Mouse (Mus musculus) thymus, adult 18-20 months (tissue): ENCODE results near the gene Pax6.

ENCODE experiments used
- DNase-seq, 2 experiments: peaks; one replicate each; pipeline ENCODE4 v3.0.0; 2022; ENCODE audit warnings: mixed read lengths in 2 of 2

The Pax6 gene

DNA sequence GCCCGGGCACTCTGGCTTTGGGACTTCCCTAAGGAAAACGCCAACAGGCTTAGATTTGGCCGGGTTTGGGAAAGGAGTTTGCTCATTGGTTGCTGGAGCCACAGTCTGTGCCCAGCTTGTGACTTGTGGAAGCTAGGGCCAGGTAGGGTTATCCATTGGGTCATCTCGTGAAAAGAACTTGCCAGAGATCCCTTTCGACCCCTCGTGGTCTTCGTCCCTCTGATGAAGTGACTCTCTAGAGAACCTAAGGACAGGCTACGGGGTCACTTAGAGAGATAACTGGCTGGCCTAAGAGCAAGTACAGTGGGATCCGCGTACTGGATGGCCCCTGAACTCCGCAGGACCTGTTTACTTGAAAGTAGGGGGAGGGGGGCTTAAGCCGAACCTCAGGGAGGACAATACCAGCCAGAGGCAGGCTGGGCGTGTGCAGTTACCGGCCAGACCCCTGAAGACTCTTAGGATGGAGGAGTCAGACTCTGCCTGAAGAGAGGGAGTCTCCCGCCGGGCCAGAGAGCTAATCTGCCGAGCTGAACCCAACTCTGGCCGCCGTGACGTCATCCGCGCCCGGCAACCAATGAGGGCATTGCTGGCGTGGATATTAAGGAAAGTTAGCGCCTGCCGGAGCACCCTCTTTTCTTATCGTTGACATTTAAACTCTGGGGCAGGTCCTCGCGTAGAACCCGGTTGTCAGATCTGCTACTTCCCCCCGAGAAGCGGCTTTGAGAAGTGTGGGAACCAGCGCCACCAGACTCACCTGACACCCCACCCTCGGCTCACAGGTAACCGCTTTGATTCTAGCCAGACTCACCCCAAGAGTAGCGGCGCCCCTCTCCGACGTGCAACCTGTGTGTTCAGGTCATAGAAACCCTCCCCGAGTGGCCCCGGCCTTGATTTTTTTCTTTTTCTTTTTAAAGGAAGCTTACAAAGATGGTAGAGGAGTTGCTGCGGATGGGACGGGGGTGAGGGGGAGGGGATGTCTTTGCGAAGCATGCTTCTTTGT is at the start of gene Pax6:
Gene Pax6, plus strand, starts transcription at position 630 of the 1,000 bp plus-strand sequence.
- DNase-seq = no peak

GRCm38 (mm10) chr2:105648933-105649332 is 19.8 kb upstream of the Pax6 start:
- no peak for DNase-seq

DNA sequence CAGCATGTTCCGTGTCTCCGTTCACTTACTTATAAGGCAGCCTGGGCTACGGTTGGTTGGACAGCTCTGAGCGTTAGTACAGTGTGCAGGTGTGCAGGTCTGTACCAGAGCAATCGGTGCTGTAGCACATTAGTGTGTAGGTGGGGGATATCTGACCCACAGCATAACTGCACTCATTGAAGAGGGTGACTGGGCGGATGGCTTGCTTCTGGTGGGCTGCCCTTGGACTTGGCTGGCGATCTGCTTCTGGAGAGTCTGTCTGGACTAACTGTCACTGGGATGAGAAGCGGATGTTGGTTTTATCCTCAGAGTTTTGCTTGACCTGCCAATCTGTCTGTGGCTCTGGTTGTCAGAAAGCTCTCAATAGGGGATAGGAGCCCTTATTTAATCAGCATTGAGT is 12.2 kb upstream of the Pax6 start:
- no peak for DNase-seq

DNA sequence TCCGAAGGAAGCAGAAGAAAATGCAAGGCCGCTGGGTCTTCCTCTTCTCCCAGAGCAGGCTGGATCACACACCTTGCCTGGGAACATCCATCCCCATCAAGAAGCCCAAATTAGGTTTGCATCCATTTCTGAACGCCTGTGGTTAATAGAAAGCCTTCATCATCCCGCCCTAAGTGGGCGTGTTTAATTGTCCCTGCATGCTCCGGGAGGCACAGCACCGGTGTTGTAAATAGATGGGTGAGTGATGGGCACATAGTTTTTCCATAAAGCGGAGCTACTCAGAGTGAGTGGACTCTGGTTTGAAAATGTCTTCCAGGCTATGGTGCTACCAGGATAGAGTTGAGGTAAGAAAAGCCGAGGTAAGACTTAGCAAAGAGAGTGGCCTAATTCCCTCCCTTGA is 9.3 kb upstream of the Pax6 start:
- DNase-seq = no peak

DNA sequence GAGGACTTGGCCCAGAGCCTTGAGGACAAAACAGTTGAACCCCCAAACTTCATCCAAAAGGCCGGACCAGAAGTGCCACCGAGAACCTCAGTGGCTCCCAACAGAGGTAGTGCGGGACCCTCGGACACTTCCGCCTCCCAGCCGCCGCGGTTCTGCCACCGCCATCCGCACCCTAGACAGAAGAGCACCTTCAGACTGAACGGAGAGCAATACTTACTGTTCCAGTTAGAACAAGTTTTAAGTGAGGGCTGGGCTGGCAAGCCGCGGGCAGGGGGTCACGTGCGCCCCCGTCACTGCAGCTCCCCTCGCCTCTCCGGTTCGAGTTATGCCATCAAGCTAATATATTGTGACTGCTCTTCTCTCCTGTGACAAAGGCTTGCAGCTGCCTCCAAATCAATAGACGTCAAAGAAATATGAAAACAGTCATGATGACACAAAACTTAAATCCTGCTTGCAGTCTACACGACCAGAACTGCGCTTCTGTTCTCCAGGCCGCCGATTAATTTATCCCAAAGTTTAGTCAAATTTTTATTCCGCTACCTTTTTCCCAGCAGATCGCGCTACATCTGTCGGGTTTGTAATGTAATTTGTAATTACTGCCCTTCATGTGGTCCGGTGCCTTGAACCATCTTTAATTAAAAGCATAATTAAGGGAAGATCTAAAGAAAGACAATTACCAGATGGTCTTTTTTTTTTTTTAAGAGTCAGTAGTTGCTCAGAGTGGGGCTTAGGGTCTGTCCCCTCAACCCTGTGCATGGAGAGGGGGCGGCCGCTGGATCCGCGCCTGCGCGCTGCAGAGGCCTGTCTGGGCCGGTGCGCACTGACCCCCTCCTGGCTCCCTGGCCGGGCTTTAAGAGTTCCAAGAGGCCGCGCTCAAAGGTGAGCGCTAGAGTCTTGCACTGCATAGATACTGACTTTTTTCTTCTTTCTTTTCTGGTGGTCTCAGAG is 8.5 kb upstream of the Pax6 start:
- no peak for DNase-seq

- DNase-seq = no peak
Observed at GRCm38 (mm10) chr2:105660874-105661622, 7.7 kb upstream of the Pax6 start.

DNA sequence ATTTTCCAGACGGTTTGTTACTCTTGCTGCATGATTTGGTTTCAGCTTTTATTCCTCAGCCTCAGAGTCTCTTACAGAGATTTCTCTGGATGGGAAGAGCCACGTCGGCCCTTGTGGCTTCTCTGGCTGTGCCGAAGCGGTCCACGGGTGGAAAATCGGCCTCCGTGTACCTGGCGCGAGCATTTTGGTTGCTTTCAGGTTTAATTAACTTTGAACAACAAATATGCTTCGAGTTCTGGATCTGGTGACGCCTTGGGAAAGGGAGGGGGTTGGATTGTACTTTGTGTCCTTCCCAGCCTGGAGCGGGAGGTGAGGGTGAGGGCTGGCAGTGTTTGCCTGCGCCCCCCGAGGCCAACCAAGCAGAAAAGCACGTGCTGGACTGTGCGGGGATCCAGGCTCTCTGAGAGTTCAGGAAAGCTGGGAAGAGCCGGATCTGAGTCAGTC is 7.1 kb upstream of the Pax6 start:
- DNase-seq = no peak

- no peak for DNase-seq
Observed at GRCm38 (mm10) chr2:105662121-105662520, 6.6 kb upstream of the Pax6 start.

DNA sequence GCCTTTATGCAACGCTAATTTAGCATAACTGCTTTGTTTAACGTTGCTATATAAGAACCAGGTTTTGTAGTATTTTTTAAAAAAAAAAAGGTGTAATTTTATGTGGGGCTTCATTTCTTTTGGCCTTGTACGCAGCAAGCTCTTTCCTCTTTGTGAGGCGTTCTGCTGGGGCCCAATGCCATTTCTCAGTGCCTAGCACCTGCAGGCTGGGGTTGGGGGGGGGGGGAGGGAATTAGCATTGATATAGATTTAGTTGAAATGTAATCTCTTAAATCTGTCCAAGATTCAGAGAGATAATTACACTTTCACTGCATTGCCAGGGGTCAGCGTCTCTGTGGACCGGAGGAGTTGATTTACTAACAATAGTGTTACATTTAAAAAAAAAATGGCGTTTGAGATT is 6.1 kb upstream of the Pax6 start:
- no peak for DNase-seq

- DNase-seq = no peak
Observed at GRCm38 (mm10) chr2:105663101-105663511, 5.6 kb upstream of the Pax6 start.

- no peak for DNase-seq
Observed at GRCm38 (mm10) chr2:105664996-105665395, 3.7 kb upstream of the Pax6 start.

DNA sequence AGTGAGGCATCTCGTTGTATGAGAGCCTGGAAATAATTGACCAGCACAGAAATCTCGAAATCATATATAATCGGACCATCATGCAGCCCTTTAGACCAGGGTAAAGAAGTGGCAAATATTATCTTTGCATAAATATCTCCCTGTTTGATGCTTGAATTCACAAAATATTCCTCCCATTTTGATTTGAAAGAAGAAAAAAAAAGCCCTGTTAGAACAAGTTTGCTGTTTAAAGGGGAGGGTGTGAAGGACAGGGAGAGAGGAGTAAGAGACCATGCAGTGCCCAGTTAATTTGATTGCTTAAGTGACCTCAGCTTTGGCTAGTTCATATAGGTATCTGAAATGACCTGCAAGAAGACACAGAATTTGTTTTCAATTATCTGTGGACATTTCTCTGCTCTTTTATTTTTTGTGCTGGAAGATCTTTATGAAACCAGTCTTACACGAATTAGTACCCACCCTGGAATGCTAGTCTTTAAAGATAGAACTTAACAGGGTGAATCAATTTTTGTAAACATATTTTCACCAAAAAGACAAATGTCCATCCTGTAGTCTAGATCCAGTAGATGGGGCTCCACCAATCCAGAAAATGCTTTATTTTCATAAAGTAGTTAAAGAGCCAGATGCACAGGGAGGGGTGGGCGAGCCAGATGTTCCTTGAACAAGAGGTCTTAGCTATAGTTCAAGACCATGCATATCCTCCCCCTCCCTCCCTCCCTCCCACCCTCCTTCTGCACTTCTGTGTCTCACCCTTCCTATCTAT is 3.0 kb upstream of the Pax6 start:
- DNase-seq = no peak

DNA sequence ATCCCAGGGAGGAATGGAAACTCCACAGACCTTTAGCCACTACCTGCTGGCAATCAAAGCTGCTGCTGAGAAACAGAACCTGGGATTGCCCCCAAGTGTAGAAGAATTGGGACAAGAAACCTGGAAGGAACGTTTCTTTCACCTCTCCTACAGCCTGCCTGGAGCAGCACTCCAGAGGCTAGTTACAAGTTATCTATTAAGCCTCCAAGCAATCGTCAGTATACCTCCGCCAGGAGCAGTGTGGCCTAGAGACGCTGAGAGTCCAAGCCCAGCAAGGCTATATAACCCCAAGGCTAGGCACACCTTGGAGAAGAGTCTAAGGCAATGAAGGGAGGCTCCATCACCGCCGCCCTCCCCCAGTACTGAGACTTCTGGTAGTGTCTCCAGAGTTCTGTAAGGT is 2.4 kb upstream of the Pax6 start:
- DNase-seq = no peak

- DNase-seq = no peak
Observed at GRCm38 (mm10) chr2:105666763-105667625, 1.7 kb upstream of the Pax6 start.

- no peak for DNase-seq
Observed at GRCm38 (mm10) chr2:105667626-105667950, 1.1 kb upstream of the Pax6 start.

DNA sequence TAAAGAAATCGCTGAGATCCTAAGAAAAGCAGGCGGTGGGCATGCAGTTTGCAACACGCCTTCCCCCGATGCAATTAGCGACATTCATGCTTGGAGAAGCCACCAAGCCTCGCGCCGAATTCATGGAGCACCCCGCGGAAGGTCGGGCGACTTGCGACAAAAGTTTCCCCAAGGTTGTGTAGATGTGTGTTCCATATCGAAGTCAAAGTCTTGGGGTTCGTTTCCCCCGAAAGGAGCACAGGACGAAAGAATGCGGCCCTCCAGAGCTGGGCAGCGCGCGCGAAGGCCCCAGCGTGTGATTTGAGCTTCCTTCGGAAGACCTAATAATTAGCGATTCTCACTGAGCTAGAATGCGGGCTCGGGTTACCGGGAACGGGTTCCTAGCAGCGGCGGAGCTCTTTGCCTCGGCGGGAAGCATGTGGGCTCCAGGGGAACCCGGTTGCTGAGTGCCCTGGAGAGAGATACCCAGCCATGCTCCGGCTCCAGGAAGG is 716 bp downstream of the Pax6 start:
- no peak for DNase-seq

GRCm38 (mm10) chr2:105669881-105670730 is 1.4 kb downstream of the Pax6 start:
- no peak for DNase-seq

DNA sequence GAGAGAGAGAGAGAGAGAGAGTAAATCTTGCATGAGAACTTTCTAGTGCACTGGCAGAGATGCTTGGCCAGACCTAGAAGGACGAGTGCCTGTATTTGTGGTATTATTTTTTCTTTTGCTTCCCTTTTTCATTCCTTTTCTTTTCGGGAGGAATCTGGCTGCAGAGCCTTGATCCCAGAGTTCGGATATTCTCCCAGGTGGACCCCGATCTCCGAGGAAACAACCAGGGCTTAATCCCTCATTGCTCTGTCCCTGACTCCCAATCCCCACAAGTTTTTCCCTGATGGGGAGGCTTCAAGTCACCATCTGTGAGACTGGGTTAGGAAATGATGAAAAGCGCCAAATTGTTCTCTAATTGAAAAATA is 2.0 kb downstream of the Pax6 start:
- DNase-seq = no peak

- DNase-seq = no peak
Observed at GRCm38 (mm10) chr2:105671116-105671797, 2.6 kb downstream of the Pax6 start.
